Mouse (Mus musculus) CH12.LX (cell line): ENCODE results near the gene Vhl. TPM values are rescaled to one million over a fixed set of nuclear protein-coding genes. Genes with fewer than 3 reads are reported as not detected.
A peak's percentile ranks its signal among the peaks of the same experiment; 100 is the strongest.

Experiments used
- DNase-seq: peaks from one replicate; pipeline ENCODE4 v3.0.0-alpha.2; 2013; ENCODE audit errors: extremely low read depth
- H3K27ac ChIP-seq: 2 replicates; pipeline ENCODE4 v1.5.1; 2012; ENCODE audit warnings: low read depth, mild to moderate bottlenecking, control low read depth, moderate library complexity; ENCODE audit not compliant: insufficient read depth
- H3K27me3 ChIP-seq: replicated peaks from 2 replicates; pipeline ENCODE3; 2012; ENCODE audit warnings: inconsistent platforms
- H3K36me3 ChIP-seq, 2 experiments: replicated peaks in 1 of 2; 2 replicates each; pipeline versions ENCODE3 to v1.6.1; 2012; ENCODE audit warnings: inconsistent platforms in 1 of 2, low read length in 1 of 2, mild to moderate bottlenecking in 1 of 2, mixed read lengths in 1 of 2, moderate library complexity in 1 of 2; ENCODE audit not compliant: control insufficient read depth in 1 of 2, insufficient read depth in 1 of 2
- H3K4me1 ChIP-seq, 2 experiments: 2 replicates each; pipeline ENCODE4 v1.6.1; 2012; ENCODE audit warnings: inconsistent platforms in 1 of 2, moderate library complexity in 1 of 2; ENCODE audit not compliant: insufficient read depth in 2 of 2, control insufficient read depth in 1 of 2
- H3K4me2 ChIP-seq: 2 replicates; pipeline ENCODE4 v1.6.1; 2012; ENCODE audit warnings: low read depth, mild to moderate bottlenecking, control low read depth; ENCODE audit not compliant: poor library complexity, insufficient read depth, severe bottlenecking
- H3K4me3 ChIP-seq, 3 experiments: fragments of 150-350 bp in 1 of 3; sonication (generic) in 1 of 3; replicated peaks in 1 of 3; 2 replicates each; pipeline versions ENCODE3 to v1.5.1; 2011 to 2012; ENCODE audit warnings: low read depth in 2 of 3, low read length in 2 of 3, mild to moderate bottlenecking in 2 of 3, moderate library complexity in 2 of 3, control low read depth in 1 of 3, improper control_type of control experiment in 1 of 3, inconsistent platforms in 1 of 3, mixed read lengths in 1 of 3; ENCODE audit not compliant: poor library complexity in 1 of 3
- H3K79me2 ChIP-seq: replicated peaks from 2 replicates; pipeline ENCODE4 v1.6.1; 2012; ENCODE audit warnings: mild to moderate bottlenecking, moderate library complexity; ENCODE audit not compliant: control insufficient read depth, poor library complexity, insufficient read depth, severe bottlenecking; ENCODE audit errors: extremely low read depth
- H3K9ac ChIP-seq: 2 replicates; pipeline ENCODE4 v1.6.1; 2012; ENCODE audit warnings: low read depth, mild to moderate bottlenecking, control low read depth, moderate library complexity; ENCODE audit not compliant: insufficient read depth
- H3K9me3 ChIP-seq: replicated peaks from 2 replicates; pipeline ENCODE3; 2012; ENCODE audit warnings: low read length, inconsistent platforms, mixed read lengths
- CHD1 ChIP-seq: IDR thresholded peaks from 2 replicates; pipeline ENCODE4 v1.6.1; 2012; ENCODE audit warnings: low read depth, low read length, improper control_type of control experiment, inconsistent platforms
- CHD2 ChIP-seq: IDR thresholded peaks from 2 replicates; pipeline ENCODE4 v1.6.1; 2011; ENCODE audit warnings: low read length, improper control_type of control experiment
- CTCF ChIP-seq, 2 experiments: IDR thresholded peaks in 1 of 2; conservative IDR thresholded peaks in 1 of 2; 2 replicates each; pipeline ENCODE4 v1.5.1; 2011 to 2012; ENCODE audit warnings: low read depth in 2 of 2, low read length in 2 of 2, improper control_type of control experiment in 1 of 2, inconsistent platforms in 1 of 2, mild to moderate bottlenecking in 1 of 2, moderate library complexity in 1 of 2
- E2F4 ChIP-seq: IDR thresholded peaks from 2 replicates; pipeline ENCODE4 v1.6.1; 2011; ENCODE audit warnings: low read depth, low read length, improper control_type of control experiment; ENCODE audit not compliant: insufficient replicate concordance
- ELF1 ChIP-seq: IDR thresholded peaks from 2 replicates; pipeline ENCODE4 v1.6.1; 2014; ENCODE audit warnings: low read depth, mild to moderate bottlenecking, inconsistent platforms, low read length, improper control_type of control experiment
- EP300 ChIP-seq: IDR thresholded peaks from 2 replicates; pipeline ENCODE4 v1.6.1; 2011; ENCODE audit warnings: low read length, improper control_type of control experiment
- ETS1 ChIP-seq: conservative IDR thresholded peaks from 2 replicates; pipeline ENCODE4 v1.6.1; 2012; ENCODE audit warnings: low read depth, mild to moderate bottlenecking, inconsistent platforms, low read length, improper control_type of control experiment, moderate library complexity
- GABPA ChIP-seq: IDR thresholded peaks from 2 replicates; pipeline ENCODE4 v1.6.1; 2012; ENCODE audit warnings: low read depth, low read length, improper control_type of control experiment, inconsistent platforms; ENCODE audit not compliant: insufficient replicate concordance
- HCFC1 ChIP-seq: IDR thresholded peaks from 2 replicates; pipeline ENCODE4 v1.6.1; 2012; ENCODE audit warnings: low read depth, mild to moderate bottlenecking, inconsistent platforms, low read length, improper control_type of control experiment
- IRF4 ChIP-seq: IDR thresholded peaks from 2 replicates; pipeline ENCODE4 v1.6.1; 2014; ENCODE audit warnings: low read depth, mild to moderate bottlenecking, inconsistent platforms, low read length, improper control_type of control experiment
- JUN ChIP-seq: IDR thresholded peaks from 2 replicates; pipeline ENCODE4 v1.6.1; 2011; ENCODE audit warnings: low read depth, mild to moderate bottlenecking, low read length, improper control_type of control experiment, moderate library complexity; ENCODE audit not compliant: insufficient read depth
- JUND ChIP-seq: conservative IDR thresholded peaks from 2 replicates; pipeline ENCODE4 v1.6.1; 2011; ENCODE audit warnings: low read depth, low read length, improper control_type of control experiment
- MAX ChIP-seq: IDR thresholded peaks from 2 replicates; pipeline ENCODE4 v1.6.1; 2011; ENCODE audit warnings: low read length, improper control_type of control experiment
- MAZ ChIP-seq: IDR thresholded peaks from 2 replicates; pipeline ENCODE4 v1.6.1; 2012; ENCODE audit warnings: low read depth, mild to moderate bottlenecking, inconsistent platforms, low read length, improper control_type of control experiment, moderate library complexity
- MEF2A ChIP-seq: IDR thresholded peaks from 2 replicates; pipeline ENCODE4 v1.6.1; 2014; ENCODE audit warnings: low read depth, mild to moderate bottlenecking, inconsistent platforms, low read length, improper control_type of control experiment, borderline replicate concordance
- MXI1 ChIP-seq: IDR thresholded peaks from 2 replicates; pipeline ENCODE4 v1.6.1; 2011; ENCODE audit warnings: mild to moderate bottlenecking, low read depth, low read length, improper control_type of control experiment
- PAX5 ChIP-seq: IDR thresholded peaks from 2 replicates; pipeline ENCODE4 v1.6.1; 2012; ENCODE audit warnings: low read length, inconsistent platforms, mixed read lengths
- POLR2A ChIP-seq: IDR thresholded peaks from 2 replicates; pipeline ENCODE4 v1.6.1; 2011; ENCODE audit warnings: low read depth, mild to moderate bottlenecking, improper control_type of control experiment, low read length
- POLR2AphosphoS2 ChIP-seq: IDR thresholded peaks from 2 replicates; pipeline ENCODE4 v1.6.1; 2011; ENCODE audit warnings: low read depth, low read length, improper control_type of control experiment
- RAD21 ChIP-seq: IDR thresholded peaks from 2 replicates; pipeline ENCODE4 v1.6.1; 2011; ENCODE audit warnings: low read depth, mild to moderate bottlenecking, low read length, improper control_type of control experiment, moderate library complexity
- RCOR1 ChIP-seq: conservative IDR thresholded peaks from 2 replicates; pipeline ENCODE4 v1.6.1; 2012; ENCODE audit warnings: low read depth, mild to moderate bottlenecking, inconsistent platforms, low read length, improper control_type of control experiment
- SIN3A ChIP-seq: IDR thresholded peaks from 2 replicates; pipeline ENCODE4 v1.6.1; 2012; ENCODE audit warnings: low read length, improper control_type of control experiment, inconsistent platforms
- SMC3 ChIP-seq: IDR thresholded peaks from 2 replicates; pipeline ENCODE4 v1.6.1; 2011; ENCODE audit warnings: low read depth, low read length, improper control_type of control experiment
- TBP ChIP-seq: conservative IDR thresholded peaks from 2 replicates; pipeline ENCODE4 v1.6.1; 2011; ENCODE audit warnings: low read depth, low read length, improper control_type of control experiment
- TCF12 ChIP-seq: IDR thresholded peaks from 2 replicates; pipeline ENCODE4 v1.6.1; 2014; ENCODE audit warnings: low read depth, mild to moderate bottlenecking, inconsistent platforms, low read length, improper control_type of control experiment
- UBTF ChIP-seq: IDR thresholded peaks from 2 replicates; pipeline ENCODE4 v1.6.1; 2012; ENCODE audit warnings: low read depth, mild to moderate bottlenecking, inconsistent platforms, low read length, improper control_type of control experiment, moderate library complexity
- USF2 ChIP-seq: conservative IDR thresholded peaks from 2 replicates; pipeline ENCODE4 v1.6.1; 2011; ENCODE audit warnings: low read depth, low read length, improper control_type of control experiment
- ZKSCAN1 ChIP-seq: IDR thresholded peaks from 2 replicates; pipeline ENCODE4 v1.6.1; 2012; ENCODE audit warnings: low read depth, inconsistent platforms, low read length, improper control_type of control experiment, borderline replicate concordance
- ZMIZ1 ChIP-seq: IDR thresholded peaks from 2 replicates; pipeline ENCODE4 v1.6.1; 2012; ENCODE audit warnings: low read depth, mild to moderate bottlenecking, inconsistent platforms, low read length, improper control_type of control experiment
- ZNF384 ChIP-seq: IDR thresholded peaks from 2 replicates; pipeline ENCODE4 v1.6.1; 2012; ENCODE audit warnings: low read depth, low read length, improper control_type of control experiment, inconsistent platforms
- dilution Hi-C: fragments of 300-500 bp; cut with MboI; formaldehyde crosslinking; loops from 2 replicates; pipeline ENCODE4 v1.14.3; 2020; ENCODE audit warnings: low sequenced_read_pairs; ENCODE audit not compliant: extremely low pct_unique_long_range_greater_than_20kb, extremely low pct_ligation_motif_present
- in situ Hi-C: fragments of 300-500 bp; cut with MboI; formaldehyde crosslinking; loops from 3 replicates; pipeline ENCODE4 v1.14.3; 2019; ENCODE audit warnings: low sequenced_read_pairs, low pct_ligation_motif_present, low pct_unique_long_range_greater_than_20kb, mixed read lengths
- polyA plus RNA-seq: library from polyadenylated mRNA; unstranded; fragments of >175 nt; gene quantifications from 2 replicates; pipeline ENCODE4 v1.2.1, GENCODE M21; 2012; ENCODE audit warnings: low read depth; ENCODE audit not compliant: insufficient read length
- total RNA-seq, 2 experiments: library from RNA; depleted of rRNA; stranded (reverse); fragments of 300-350 nt in 1 of 2; fragments of >200 nt in 1 of 2; gene quantifications; 2 replicates each; pipeline ENCODE4 v1.2.3; 2012 to 2014

Gene Vhl
- total and polyA plus RNA-seq, 3 experiments, result 14.2 to 36.6 (median 23.1) TPM

DNA sequence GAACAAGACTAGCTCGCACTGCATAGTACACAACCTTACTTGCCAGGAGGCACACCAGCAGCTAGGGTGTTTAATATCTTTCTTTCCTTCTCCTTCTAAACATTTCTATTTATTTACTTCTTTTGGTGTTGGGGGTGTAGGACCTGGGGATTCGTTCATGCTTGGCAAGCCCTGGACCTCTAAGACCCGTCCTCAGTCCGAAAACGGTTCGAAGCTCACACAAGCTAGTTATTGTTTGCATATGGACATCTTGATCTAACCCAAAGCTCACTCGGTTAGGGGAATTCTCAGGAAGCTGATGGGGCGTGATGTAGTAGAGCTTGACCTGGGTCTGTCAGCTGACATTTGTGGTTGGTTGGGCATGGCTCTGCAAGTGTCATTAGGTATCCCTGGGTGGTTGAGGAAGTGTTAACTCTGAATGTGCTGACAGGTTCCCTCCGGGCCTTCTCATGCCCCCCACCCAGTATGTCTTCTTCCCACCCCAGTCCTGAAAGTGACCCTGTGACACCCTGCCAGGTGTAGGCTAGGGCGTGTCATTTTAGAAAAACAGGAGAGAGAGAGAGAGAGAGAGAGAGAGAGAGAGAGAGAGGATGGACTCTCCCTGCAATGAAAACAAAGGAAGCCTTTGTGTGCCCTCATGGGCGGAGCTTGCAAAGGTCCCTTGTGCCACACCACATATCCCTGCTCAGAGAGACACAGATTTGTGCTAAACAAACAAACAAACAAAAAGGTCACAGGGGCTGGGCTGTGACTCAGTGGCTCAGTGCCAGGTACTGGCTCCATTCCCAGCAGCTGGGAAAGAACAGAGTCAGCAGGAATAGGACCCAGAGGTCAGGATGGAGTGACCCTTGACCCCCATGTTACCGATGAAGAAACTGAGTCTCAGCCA is 37.8 kb downstream of the Vhl start (continued):
- TF ChIP-seq MEF2A, result peak; percentile 82; the same call in 1 of the 2 replicates
- TF ChIP-seq, all 38 proteins: peak for 23

DNA sequence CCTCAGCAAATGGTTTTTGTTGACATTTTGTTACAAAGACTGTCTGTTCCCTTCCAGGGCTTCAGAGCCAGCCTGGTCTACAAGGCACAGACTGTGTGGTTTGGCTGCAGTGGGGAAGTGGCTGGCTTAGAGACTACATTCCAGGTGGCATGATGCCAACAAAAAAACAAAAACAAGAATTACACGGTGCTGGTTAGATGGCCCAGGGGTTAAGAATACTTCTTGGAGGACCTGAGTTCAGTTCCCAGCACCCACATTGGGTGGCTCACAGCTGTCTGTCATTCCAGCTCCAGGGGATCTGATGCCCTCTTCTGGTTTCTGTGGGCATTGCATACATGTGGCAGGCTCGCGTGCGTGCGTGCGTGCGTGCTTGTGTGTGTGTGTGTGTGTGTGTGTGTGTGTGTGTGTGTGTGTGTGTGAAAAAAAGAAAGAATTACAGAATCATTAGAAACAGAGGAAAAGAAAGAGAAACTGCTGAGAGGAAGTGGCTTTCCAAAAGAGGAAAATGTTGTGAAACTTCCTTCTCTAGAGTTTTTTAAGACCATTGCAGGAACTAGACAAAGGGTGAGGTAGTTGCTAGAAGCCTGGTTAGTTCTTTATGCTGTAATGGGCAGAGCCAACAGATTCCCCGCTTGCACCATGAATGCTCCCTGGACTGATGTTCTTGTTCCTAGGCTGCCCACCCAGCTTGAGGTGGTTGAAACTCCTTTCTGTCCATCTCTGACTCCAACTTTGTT is 39.4 kb downstream of the Vhl start:
- no peak overlapping the region for H3K4me3 ChIP-seq
- peaks cover 5% of the 10 kb centered on the region for H3K9me3 ChIP-seq
- in situ Hi-C loops, result no loop called here
- H3K4me2 ChIP-seq, result 0 out of 2 replicates have a peak overlapping the region, but pooled peaks have one; percentile 11
- dilution Hi-C loops, result no loop called here
- H3K27ac ChIP-seq, result peak overlapping the region; percentile 99
- no peak for TF ChIP-seq GABPA
- TF ChIP-seq MXI1, result no peak
- TF ChIP-seq JUN, result no peak
- TF ChIP-seq MAZ, result no peak
- TF ChIP-seq POLR2A, result no peak
- TF ChIP-seq USF2, result no peak
- TF ChIP-seq TCF12, result no peak
- TF ChIP-seq CTCF (conservative IDR thresholded peaks at IDR 0.05 in 1 of 2, IDR thresholded peaks at IDR 0.05 in 1 of 2; ENCODE audit: low read depth in 2 of 2, low read length in 2 of 2), result peak in 1 of 2 experiments; percentile 25; a peak in 2 of 4 replicates
- TF ChIP-seq CHD2, result no peak
- TF ChIP-seq ELF1, result no peak
- no peak for TF ChIP-seq PAX5
- TF ChIP-seq RCOR1, result 0 out of 2 replicates have a peak, but pooled peaks have one; percentile 27
- TF ChIP-seq IRF4, result no peak; the same call in 1 of the 2 replicates
- no peak for TF ChIP-seq ZMIZ1
- TF ChIP-seq SIN3A, result no peak
- no peak for TF ChIP-seq TBP
- no peak for TF ChIP-seq CHD1
- peak; percentile 74 for TF ChIP-seq EP300
- no peak for TF ChIP-seq JUND
- no peak for TF ChIP-seq E2F4
- TF ChIP-seq SMC3, result no peak
- peak; percentile 24; the same call in 1 of the 2 replicates for TF ChIP-seq MAX
- peak; percentile 62 for TF ChIP-seq ZNF384
- TF ChIP-seq HCFC1, result no peak
- TF ChIP-seq ZKSCAN1, result no peak
- TF ChIP-seq RAD21, result no peak; the same call in 1 of the 2 replicates
- TF ChIP-seq ETS1, result peak; percentile 52
- no peak for TF ChIP-seq UBTF
- TF ChIP-seq MEF2A, result peak; percentile 30; the same call in 1 of the 2 replicates
- TF ChIP-seq POLR2AphosphoS2, result no peak
- DNase-seq, result no peak
- peaks cover 42% of the 10 kb centered on the region for H3K79me2 ChIP-seq
- H3K4me1 ChIP-seq, result peaks cover 53 to 80% of the 10 kb centered on the region in 2 experiments
- H3K27me3 ChIP-seq, result no peaks in the 10 kb centered on the region
- peaks cover 26 to 48% of the 10 kb centered on the region in 2 experiments for H3K36me3 ChIP-seq
- H3K9ac ChIP-seq, result no peak overlapping the region
